ENCODE assay signal across 8 mouse cellular contexts in the genomic region with DNA sequence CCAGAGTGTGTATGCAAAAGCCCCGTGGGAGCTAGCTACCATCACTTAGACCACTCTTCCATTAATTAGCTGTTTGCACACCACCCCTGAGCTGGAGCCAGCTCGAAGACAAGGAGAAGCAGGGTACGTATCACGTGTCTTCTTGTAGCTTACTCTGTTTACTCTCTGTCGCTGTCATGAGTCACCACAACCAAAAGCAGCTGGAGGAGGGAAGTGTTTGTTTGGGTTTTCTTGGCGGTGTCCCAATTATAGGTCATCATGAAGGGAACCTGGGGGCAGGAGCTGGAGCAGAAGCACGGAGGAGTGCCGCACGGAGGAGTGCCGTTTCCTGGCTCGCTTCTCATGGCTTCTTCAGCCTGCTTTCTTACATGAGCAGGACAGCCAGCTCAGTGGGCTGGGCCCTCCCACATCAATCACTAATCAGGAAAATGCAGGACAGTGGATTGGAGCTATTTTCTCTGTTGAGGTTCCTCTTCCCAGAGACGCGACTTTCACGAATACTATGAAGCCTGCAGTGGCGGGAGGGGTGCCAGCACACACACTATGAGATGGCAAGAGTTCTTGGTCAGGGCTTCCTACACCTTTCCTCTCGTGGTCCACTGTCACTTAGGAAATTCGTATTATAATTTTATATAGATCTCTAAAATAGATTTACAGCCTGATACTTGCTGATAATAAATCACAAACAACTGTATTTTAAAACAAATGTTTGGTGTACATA. TPM values are rescaled to one million over a fixed set of nuclear protein-coding genes. Genes with fewer than 3 reads are reported as not detected.
DNase-seq lines count a peak whose midpoint lies in the region; ATAC-seq and TF ChIP-seq lines count a peak whose summit lies in the region.

No protein-coding gene starts in this region.

- 54% methylated on average over 17 of the region's 17 CpGs for whole genome bisulfite sequencing in forebrain, postnatal 0 days
- 79% methylated on average over 17 of the region's 17 CpGs for WGBS in forebrain, embryonic 10.5 days
- WGBS in liver, embryonic 14.5 days (ENCODE audit: insufficient replicate concordance): 25% methylated on average over 17 of the region's 17 CpGs

- ATAC-seq in forebrain, postnatal 0 days: no peak
- ATAC-seq in liver, embryonic 14.5 days (ENCODE audit: insufficient read depth): no peak

- no peak for TF ChIP-seq EP300 in liver, embryonic 14.5 days (IDR thresholded peaks at IDR 0.05; ENCODE audit: low read depth)

- H3K4me2 ChIP-seq in forebrain, postnatal 0 days (ENCODE audit: low read depth): peak overlapping the region; percentile 15; the same call in 1 of the 2 replicates
- H3K4me2 ChIP-seq in liver, embryonic 14.5 days (ENCODE audit: low read depth): 0 out of 2 replicates have a peak overlapping the region, but pooled peaks have one; percentile 8

- no peaks in the 10 kb centered on the region for H3K27me3 ChIP-seq in forebrain, postnatal 0 days (ENCODE audit: insufficient read depth, low read length)
- H3K27me3 ChIP-seq in forebrain, embryonic 10.5 days (ENCODE audit: poor library complexity, severe bottlenecking): no peaks in the 10 kb centered on the region
- no peaks in the 10 kb centered on the region for H3K27me3 ChIP-seq in liver, embryonic 14.5 days (ENCODE audit: control insufficient read depth, insufficient read depth, low read length)

- H3K36me3 ChIP-seq in forebrain, postnatal 0 days (ENCODE audit: insufficient read depth): no peaks in the 10 kb centered on the region; the same call in 1 of the 2 replicates
- no peaks in the 10 kb centered on the region for H3K36me3 ChIP-seq in forebrain, embryonic 10.5 days (replicated peaks)
- H3K36me3 ChIP-seq in liver, embryonic 14.5 days (replicated peaks; ENCODE audit: control insufficient read depth, insufficient read depth, low read depth): no peaks in the 10 kb centered on the region

- H3K9ac ChIP-seq in forebrain, postnatal 0 days: no peak overlapping the region
- no peak overlapping the region for H3K9ac ChIP-seq in liver, embryonic 14.5 days (replicated peaks)

- DNase-seq in forebrain, postnatal 0 days: no peak
- no peak for DNase-seq in forebrain, embryonic 10.5 days (ENCODE audit: extremely low spot score, low spot score)
- peak; percentile 12 for DNase-seq in adrenal gland, postnatal 25 days
- DNase-seq in gastrocnemius, postnatal 25 days: peak; percentile 36
- peak; percentile 28 for DNase-seq in kidney, adult 18-20 months
- DNase-seq in liver, embryonic 14.5 days (ENCODE audit: low read depth in 3 of 3, low spot score in 3 of 3): no peak
- peak; percentile 83 for DNase-seq in skeletal muscle tissue, adult 2 months (ENCODE audit: low read depth, low spot score)
- no peak for DNase-seq in embryo, embryonic 10.5 days (ENCODE audit: low spot score)

- H3K27ac ChIP-seq in forebrain, postnatal 0 days (ENCODE audit: low read depth, low read length): no peak overlapping the region
- H3K27ac ChIP-seq in forebrain, embryonic 10.5 days: no peak overlapping the region
- no peak overlapping the region for H3K27ac ChIP-seq in liver, embryonic 14.5 days

- H3K4me1 ChIP-seq in forebrain, postnatal 0 days (ENCODE audit: insufficient read depth): 0 out of 2 replicates have a peak, but pooled peaks cover 6% of the 10 kb centered on the region
- H3K4me1 ChIP-seq in forebrain, embryonic 10.5 days: peaks cover 5% of the 10 kb centered on the region; the same call in 1 of the 2 replicates
- no peaks in the 10 kb centered on the region for H3K4me1 ChIP-seq in liver, embryonic 14.5 days (replicated peaks; ENCODE audit: control insufficient read depth in 2 of 2, insufficient read depth in 2 of 2, low read length in 1 of 2)

- H3K9me3 ChIP-seq in forebrain, postnatal 0 days (ENCODE audit: low read length): no peaks in the 10 kb centered on the region
- H3K9me3 ChIP-seq in forebrain, embryonic 10.5 days: no peaks in the 10 kb centered on the region
- H3K9me3 ChIP-seq in liver, embryonic 14.5 days (ENCODE audit: control insufficient read depth, low read length): no peaks in the 10 kb centered on the region

- H3K4me3 ChIP-seq in forebrain, postnatal 0 days (ENCODE audit: low read depth, low read length): no peak overlapping the region
- no peak overlapping the region for H3K4me3 ChIP-seq in forebrain, embryonic 10.5 days
- no peak overlapping the region for H3K4me3 ChIP-seq in liver, embryonic 14.5 days (ENCODE audit: insufficient read depth in 1 of 2, low read depth in 2 of 2, low read length in 2 of 2)

- TF ChIP-seq CTCF in forebrain, postnatal 0 days (IDR thresholded peaks at IDR 0.05; ENCODE audit: low read depth): no peak
- TF ChIP-seq CTCF in liver, embryonic 14.5 days (IDR thresholded peaks at IDR 0.05; ENCODE audit: low read depth): no peak

RNA-seq across cellular contexts. Expression of a gene that starts 30.6 kb away (rescaled TPM):
- 31.2 and 34.4 TPM in 2 replicates for total RNA-seq in forebrain, postnatal 0 days (2014; rRNA removed)
- 22.0 and 23.8 TPM in 2 replicates for polyA plus RNA-seq in forebrain, postnatal 0 days (2015; fragmentation: Nextera tagmentation; extraction: Ambion mirVana)
- polyA plus RNA-seq in forebrain, embryonic 10.5 days (2016; fragmentation: Nextera tagmentation; extraction: Ambion mirVana): 0.74 and 0.82 TPM in 2 replicates
- 1.2 and 2.1 TPM in 2 replicates for total RNA-seq in adrenal gland, postnatal 25 days (2021)
- 1 to 10 TPM in 1 of 2 experiments, under 1 TPM in 1; 0.83 to 1.0 TPM for total RNA-seq in gastrocnemius, postnatal 25 days (2021)
- 0.02 TPM in 2 replicates for polyA plus RNA-seq in liver, embryonic 14.5 days (2012; rRNA removed)
- not detected in 2 replicates for polyA plus RNA-seq in liver, embryonic 14.5 days (2014; fragmentation: Nextera tagmentation; extraction: Ambion mirVana)

RNA-seq across cellular contexts. Expression of a gene that starts 51.0 kb away (rescaled TPM):
- 6.2 and 8.9 TPM in 2 replicates for total RNA-seq in forebrain, postnatal 0 days (2014; rRNA removed)
- polyA plus RNA-seq in forebrain, postnatal 0 days (2015; fragmentation: Nextera tagmentation; extraction: Ambion mirVana): 8.8 and 10.2 TPM in 2 replicates
- polyA plus RNA-seq in forebrain, embryonic 10.5 days (2016; fragmentation: Nextera tagmentation; extraction: Ambion mirVana): 32.5 and 33.1 TPM in 2 replicates
- total RNA-seq in adrenal gland, postnatal 25 days (2021): 48.2 and 48.6 TPM in 2 replicates
- total RNA-seq in gastrocnemius, postnatal 25 days (2021): 100 to 1,000 TPM in 1 of 2 experiments, 10 to 100 TPM in 1; 65.4 to 107 TPM
- polyA plus RNA-seq in liver, embryonic 14.5 days (2012; rRNA removed): 0.95 and 1.9 TPM in 2 replicates
- polyA plus RNA-seq in liver, embryonic 14.5 days (2014; fragmentation: Nextera tagmentation; extraction: Ambion mirVana): 0.62 and 2.1 TPM in 2 replicates

RNA-seq across cellular contexts. Expression of a gene that starts 55.4 kb away (rescaled TPM):
- 85.5 and 85.6 TPM in 2 replicates for total RNA-seq in forebrain, postnatal 0 days (2014; rRNA removed)
- 64.3 and 69.6 TPM in 2 replicates for polyA plus RNA-seq in forebrain, postnatal 0 days (2015; fragmentation: Nextera tagmentation; extraction: Ambion mirVana)
- polyA plus RNA-seq in forebrain, embryonic 10.5 days (2016; fragmentation: Nextera tagmentation; extraction: Ambion mirVana): 29.7 and 31.7 TPM in 2 replicates
- 17.4 and 25.7 TPM in 2 replicates for total RNA-seq in adrenal gland, postnatal 25 days (2021)
- 1 to 10 TPM; 2.1 to 3.0 TPM for total RNA-seq in gastrocnemius, postnatal 25 days (2021)
- polyA plus RNA-seq in liver, embryonic 14.5 days (2012; rRNA removed): 0.45 and 0.54 TPM in 2 replicates
- 0.66 and 0.72 TPM in 2 replicates for polyA plus RNA-seq in liver, embryonic 14.5 days (2014; fragmentation: Nextera tagmentation; extraction: Ambion mirVana)

Comparison
In these comparisons a context has a peak if more than half of its experiments do, and no peak if none do; other contexts are left out.
1. DNase-seq: peak in adrenal gland, postnatal 25 days (single experiment), gastrocnemius, postnatal 25 days (single experiment), kidney, adult 18-20 months (single experiment) and skeletal muscle tissue, adult 2 months (single experiment); none in forebrain, postnatal 0 days (single experiment), forebrain, embryonic 10.5 days (single experiment), liver, embryonic 14.5 days (0 of 3) and embryo, embryonic 10.5 days (single experiment).
2. RNA of a gene that starts 30.6 kb away (total RNA-seq): 31.2 to 34.4 TPM in forebrain, postnatal 0 days; 1.2 to 2.1 TPM in adrenal gland, postnatal 25 days and 0.83 to 1.0 TPM in gastrocnemius, postnatal 25 days; every median in the first group is over 10 times any median in the second.